In the genomic region with DNA sequence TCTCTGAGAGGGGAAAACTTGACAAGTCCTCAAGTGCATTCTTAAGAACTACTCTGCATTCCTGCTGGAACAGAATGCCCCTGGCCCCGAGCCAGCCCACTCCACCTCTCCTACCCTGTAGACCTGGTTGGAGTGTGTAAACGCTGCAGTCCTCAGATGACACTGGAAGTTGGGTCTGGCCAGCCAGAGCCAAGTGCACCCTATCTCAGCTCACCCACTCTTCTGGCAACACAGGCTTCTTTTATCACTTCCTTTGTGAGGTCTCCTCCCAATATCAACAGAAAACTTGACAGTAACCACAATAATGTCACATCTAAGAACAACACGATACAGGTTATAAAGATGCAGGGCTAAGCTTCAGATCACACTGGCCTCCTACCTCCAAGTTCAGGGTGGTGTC, we compare ENCODE assay signal across 10 mouse cellular contexts. TPM values are rescaled to one million over a fixed set of nuclear protein-coding genes. Genes with fewer than 3 reads are reported as not detected.
A peak's percentile ranks its signal among the peaks of the same experiment; 100 is the strongest.
DNase-seq lines count a peak whose midpoint lies in the region; ATAC-seq lines count a peak whose summit lies in the region.
"Had no signal": no experiment of that assay in that cellular context is flagged by ENCODE, and none has a peak within 500 bp of the region (broad histone marks: within the 10 kb centered on the region; RNA-seq: fewer than 3 reads in every experiment).

No protein-coding gene starts in this region.

- no peak overlapping the region for H3K4me2 ChIP-seq in kidney, embryonic 14.5 days (replicated peaks; ENCODE audit: low read depth, low read length)
- no peak overlapping the region for H3K4me2 ChIP-seq in forebrain, embryonic 15.5 days (replicated peaks)
- H3K4me2 ChIP-seq in forebrain, embryonic 13.5 days: no peak overlapping the region
- H3K4me2 ChIP-seq: embryonic facial prominence, embryonic 15.5 days had no signal

- ATAC-seq in kidney, embryonic 14.5 days (ENCODE audit: low FRiP score, low TSS enrichment): 0 out of 2 replicates have a peak, but pooled peaks have one; percentile 16
- no peak for ATAC-seq in megakaryocyte, adult 5-6 weeks (ENCODE audit: poor library complexity, severe bottlenecking)
- ATAC-seq in forebrain, embryonic 15.5 days (replicated peaks): no peak
- ATAC-seq in forebrain, embryonic 13.5 days: no peak
- ATAC-seq: liver, postnatal 0 days had no signal

- WGBS in kidney, embryonic 14.5 days: 65% methylated on average over 3 of the region's 3 CpGs
- WGBS in forebrain, embryonic 15.5 days: 73% methylated on average over 3 of the region's 3 CpGs
- WGBS in forebrain, embryonic 13.5 days: 76% methylated on average over 3 of the region's 3 CpGs

- H3K36me3 ChIP-seq in kidney, embryonic 14.5 days (ENCODE audit: control insufficient read depth, insufficient read depth, low read length): no peaks in the 10 kb centered on the region
- H3K36me3 ChIP-seq in forebrain, embryonic 15.5 days: no peaks in the 10 kb centered on the region
- no peaks in the 10 kb centered on the region for H3K36me3 ChIP-seq in forebrain, embryonic 13.5 days (ENCODE audit: poor library complexity, severe bottlenecking)
- H3K36me3 ChIP-seq: embryonic facial prominence, embryonic 15.5 days had no signal

- H3K27me3 ChIP-seq in kidney, embryonic 14.5 days (ENCODE audit: control insufficient read depth, insufficient read depth, low read length): no peaks in the 10 kb centered on the region
- no peaks in the 10 kb centered on the region for H3K27me3 ChIP-seq in forebrain, embryonic 15.5 days
- H3K27me3 ChIP-seq in forebrain, embryonic 13.5 days: no peaks in the 10 kb centered on the region
- H3K27me3 ChIP-seq: embryonic facial prominence, embryonic 15.5 days had no signal

- no peak overlapping the region for H3K27ac ChIP-seq in kidney, embryonic 14.5 days (ENCODE audit: low read depth, low read length)
- H3K27ac ChIP-seq in forebrain, embryonic 15.5 days (replicated peaks): no peak overlapping the region
- H3K27ac ChIP-seq in forebrain, embryonic 13.5 days: no peak overlapping the region
- H3K27ac ChIP-seq: embryonic facial prominence, embryonic 15.5 days had no signal

- H3K9ac ChIP-seq in kidney, embryonic 14.5 days (ENCODE audit: low read depth, low read length): no peak overlapping the region
- no peak overlapping the region for H3K9ac ChIP-seq in forebrain, embryonic 15.5 days (replicated peaks)
- H3K9ac ChIP-seq in forebrain, embryonic 13.5 days: no peak overlapping the region
- H3K9ac ChIP-seq: embryonic facial prominence, embryonic 15.5 days; liver, postnatal 0 days had no signal

- no peaks in the 10 kb centered on the region for H3K9me3 ChIP-seq in kidney, embryonic 14.5 days (ENCODE audit: control insufficient read depth, low read length)
- H3K9me3 ChIP-seq in forebrain, embryonic 15.5 days: no peaks in the 10 kb centered on the region
- H3K9me3 ChIP-seq in forebrain, embryonic 13.5 days (replicated peaks): no peaks in the 10 kb centered on the region
- H3K9me3 ChIP-seq: embryonic facial prominence, embryonic 15.5 days had no signal

- no peaks in the 10 kb centered on the region for H3K4me1 ChIP-seq in kidney, embryonic 14.5 days (ENCODE audit: control insufficient read depth, insufficient read depth, low read length)
- H3K4me1 ChIP-seq in forebrain, embryonic 15.5 days: no peaks in the 10 kb centered on the region
- no peaks in the 10 kb centered on the region for H3K4me1 ChIP-seq in forebrain, embryonic 13.5 days
- H3K4me1 ChIP-seq: embryonic facial prominence, embryonic 15.5 days had no signal

- peak; percentile 24 for DNase-seq in adrenal gland, postnatal 10 days
- no peak for DNase-seq in adrenal gland, adult 18-20 months (ENCODE audit: low spot score in 2 of 2)
- peak; percentile 40 to 52 for DNase-seq in heart, adult 9 months (ENCODE audit: low spot score in 2 of 2)
- DNase-seq in lung, postnatal 25 days (ENCODE audit: low spot score): peak; percentile 91
- DNase-seq: liver, postnatal 0 days had no signal

- H3K4me3 ChIP-seq in kidney, embryonic 14.5 days (ENCODE audit: low read length): no peak overlapping the region
- no peak overlapping the region for H3K4me3 ChIP-seq in forebrain, embryonic 15.5 days
- H3K4me3 ChIP-seq in forebrain, embryonic 13.5 days: no peak overlapping the region
- H3K4me3 ChIP-seq: embryonic facial prominence, embryonic 15.5 days had no signal

RNA-seq across cellular contexts. Expression of a gene that starts 8.7 kb away (rescaled TPM):
- total RNA-seq in adrenal gland, postnatal 10 days (2021): 1 to 10 TPM; 6.9 to 7.0 TPM
- total RNA-seq in adrenal gland, adult 18-20 months (2021): 1 to 10 TPM; 4.2 to 5.0 TPM
- polyA plus RNA-seq in kidney, embryonic 14.5 days (2014; fragmentation: Nextera tagmentation; extraction: Ambion mirVana): 0.56 and 1.0 TPM in 2 replicates
- not detected in 2 replicates for total RNA-seq in megakaryocyte, adult 5-6 weeks (2015)
- not detected in 2 replicates for total RNA-seq in megakaryocyte, adult 5-6 weeks (2017)
- polyA plus RNA-seq in forebrain, embryonic 15.5 days (2015; fragmentation: Nextera tagmentation; extraction: Ambion mirVana): 0.22 and 0.28 TPM in 2 replicates
- 0.15 and 0.18 TPM in 2 replicates for polyA plus RNA-seq in forebrain, embryonic 13.5 days (2015; fragmentation: Nextera tagmentation; extraction: Ambion mirVana)

RNA-seq across cellular contexts. Expression of a gene that starts 8.8 kb away (rescaled TPM):
- total RNA-seq in adrenal gland, postnatal 10 days (2021): 1 to 10 TPM; 2.0 to 2.1 TPM
- total RNA-seq in adrenal gland, adult 18-20 months (2021): 1 to 10 TPM; 1.5 to 2.3 TPM
- polyA plus RNA-seq in kidney, embryonic 14.5 days (2014; fragmentation: Nextera tagmentation; extraction: Ambion mirVana): 0.67 and 1.2 TPM in 2 replicates
- not detected in 2 replicates for total RNA-seq in megakaryocyte, adult 5-6 weeks (2015)
- not detected in 2 replicates for total RNA-seq in megakaryocyte, adult 5-6 weeks (2017)
- polyA plus RNA-seq in forebrain, embryonic 15.5 days (2015; fragmentation: Nextera tagmentation; extraction: Ambion mirVana): 0.22 and 0.29 TPM in 2 replicates
- 0.12 and 0.14 TPM in 2 replicates for polyA plus RNA-seq in forebrain, embryonic 13.5 days (2015; fragmentation: Nextera tagmentation; extraction: Ambion mirVana)

Comparison
In these comparisons a context has a peak if more than half of its experiments do, and no peak if none do; other contexts are left out.
1. DNase-seq: peak in adrenal gland, postnatal 10 days (single experiment), heart, adult 9 months (2 of 2) and lung, postnatal 25 days (single experiment); none in adrenal gland, adult 18-20 months (0 of 2).
2. RNA of a gene that starts 8.7 kb away (total RNA-seq): 6.9 to 7.0 TPM in adrenal gland, postnatal 10 days and 4.2 to 5.0 TPM in adrenal gland, adult 18-20 months; not detected in megakaryocyte, adult 5-6 weeks; every median in the first group is over 4 times any median in the second.